Mouse (Mus musculus) intestine, embryonic 14.5 days (tissue): Measurements from ENCODE around the gene Hddc3. TPM values are rescaled to one million over a fixed set of nuclear protein-coding genes. Genes with fewer than 3 reads are reported as not detected.
"Not testable (repeated sequence)": the region's sequence is repeated elsewhere in the genome, so short reads cannot be mapped to it uniquely, and the experiment has no call there.

Experiments
- ATAC-seq: fragments of 200-750 bp; cut with Nextera tagmentation; replicated peaks from 2 replicates; pipeline ENCODE4 v1.8.0; 2017; ENCODE audit warnings: low read depth, moderate number of reproducible peaks, moderate TSS enrichment, moderate library complexity; ENCODE audit not compliant: low FRiP score, low TSS enrichment
- DNase-seq: peaks from one replicate; pipeline ENCODE4 v3.0.0-alpha.2; 2018; ENCODE audit warnings: low spot score
- H3K27ac ChIP-seq: fragments of 300-500 bp; sonication (generic); 2 replicates; pipeline ENCODE4 v1.5.1; 2014; ENCODE audit warnings: low read depth, mild to moderate bottlenecking, control low read depth
- H3K27me3 ChIP-seq: fragments of 300-500 bp; sonication (generic); replicated peaks from 2 replicates; pipeline ENCODE4 v1.6.1; 2014; ENCODE audit warnings: low read length, control low read depth; ENCODE audit not compliant: control insufficient read depth, insufficient read depth
- H3K36me3 ChIP-seq: fragments of 300-500 bp; sonication (generic); 2 replicates; pipeline ENCODE4 v1.6.1; 2014; ENCODE audit warnings: low read length, control low read depth; ENCODE audit not compliant: control insufficient read depth, insufficient read depth
- H3K4me1 ChIP-seq: fragments of 300-500 bp; sonication (generic); replicated peaks from 2 replicates; pipeline ENCODE4 v1.6.1; 2014; ENCODE audit warnings: low read length, control low read depth, mixed read lengths; ENCODE audit not compliant: control insufficient read depth, insufficient read depth
- H3K4me2 ChIP-seq: fragments of 300-500 bp; sonication (generic); 2 replicates; pipeline ENCODE4 v1.6.1; 2014; ENCODE audit warnings: low read length
- H3K4me3 ChIP-seq: fragments of 300-500 bp; sonication (generic); 2 replicates; pipeline ENCODE4 v1.5.1; 2014; ENCODE audit warnings: low read depth, low read length, control low read depth, mixed read lengths
- H3K9ac ChIP-seq: fragments of 300-500 bp; sonication (generic); 2 replicates; pipeline ENCODE4 v1.6.1; 2014; ENCODE audit warnings: mild to moderate bottlenecking, low read length
- H3K9me3 ChIP-seq: fragments of 300-500 bp; sonication (generic); 2 replicates; pipeline ENCODE4 v1.6.1; 2016; ENCODE audit warnings: low read length, control low read depth; ENCODE audit not compliant: control insufficient read depth
- WGBS: fragments of 180-500 bp; shearing (Covaris S2); extraction: QIAGEN DNeasy Blood & Tissue Kit; methylation state at CpG from one replicate; pipeline ENCODE4 v1.1.7; 2014; 5-methylcytosine and 5-hydroxymethylcytosine counted together
- polyA plus RNA-seq: library from polyadenylated mRNA; unstranded; fragments of >200 nt; fragmentation: Nextera tagmentation; extraction: Ambion mirVana; gene quantifications from 2 replicates; pipeline ENCODE4 v1.2.1, GENCODE M21; 2014

Hddc3 gene
- polyA plus RNA-seq, 1 experiment from 2014 or later, result 19.8 TPM

GRCm38 (mm10) chr7:80387033-80387632 lies 44.2 kb downstream of the Hddc3 start:
- Histone ChIP-seq H3K4me2 (peak overlapping the region; percentile 46), H3K9ac (peak overlapping the region; percentile 43), H3K4me1 (no peaks in the 10 kb centered on the region), H3K36me3 (peaks cover 22% of the 10 kb centered on the region), H3K27ac (peak overlapping the region; percentile 35; the same call in 1 of the 2 replicates), H3K4me3 (peak overlapping the region; percentile 16), H3K27me3 (no peaks in the 10 kb centered on the region), H3K9me3 (no peaks in the 10 kb centered on the region)
- DNase-seq (no peak), ATAC-seq (no peak)
- 43% methylated on average over 17 of the region's 17 CpGs for WGBS

GRCm38 (mm10) chr7:80387633-80388543 lies 45.0 kb downstream of the Hddc3 start, which contains the start of gene Fes:
Gene Fes (minus strand): TSS chr7:80387946.
- ATAC-seq, result no peak
- no peaks in the 10 kb centered on the region for H3K27me3 ChIP-seq
- peak within 1 kb of the TSS; percentile 16 for H3K4me3 ChIP-seq
- peak within 1 kb of the TSS; percentile 35; the same call in 1 of the 2 replicates for H3K27ac ChIP-seq
- H3K9ac ChIP-seq, result peak within 1 kb of the TSS; percentile 43
- H3K4me2 ChIP-seq, result peak within 1 kb of the TSS; percentile 46
- DNase-seq, result peak; percentile 72
- WGBS, result 15% methylated on average over 33 of the region's 33 CpGs
- H3K4me1 ChIP-seq, result no peaks in the 10 kb centered on the region
- no peaks in the 10 kb centered on the region for H3K9me3 ChIP-seq
- peaks cover 29% of the 10 kb centered on the region for H3K36me3 ChIP-seq

- no peaks in the 10 kb centered on the region for H3K4me1 ChIP-seq
- no peaks in the 10 kb centered on the region for H3K9me3 ChIP-seq
- no peak overlapping the region for H3K4me3 ChIP-seq
- no peak for DNase-seq
- WGBS, result 92% methylated on average over 15 of the region's 15 CpGs
- no peaks in the 10 kb centered on the region for H3K27me3 ChIP-seq
- no peak for ATAC-seq
- H3K9ac ChIP-seq, result no peak overlapping the region
- H3K36me3 ChIP-seq, result peaks cover 66% of the 10 kb centered on the region
- H3K4me2 ChIP-seq, result no peak overlapping the region
- H3K27ac ChIP-seq, result no peak overlapping the region
Observed at GRCm38 (mm10) chr7:80392119-80392518, 49.2 kb downstream of the Hddc3 start.

GRCm38 (mm10) chr7:80394600-80394999 lies 51.7 kb downstream of the Hddc3 start:
- 0 out of 2 replicates have a peak, but pooled peaks cover 3% of the 10 kb centered on the region for H3K4me1 ChIP-seq
- no peaks in the 10 kb centered on the region for H3K27me3 ChIP-seq
- no peaks in the 10 kb centered on the region for H3K9me3 ChIP-seq
- no peak overlapping the region for H3K27ac ChIP-seq
- H3K36me3 ChIP-seq, result peaks cover 75% of the 10 kb centered on the region
- no peak overlapping the region for H3K9ac ChIP-seq
- DNase-seq (no peak), ATAC-seq (no peak)
- no peak overlapping the region for H3K4me2 ChIP-seq
- no peak overlapping the region for H3K4me3 ChIP-seq
- 90% methylated on average over 4 of the region's 4 CpGs for WGBS

- H3K36me3 ChIP-seq, result peaks cover 60% of the 10 kb centered on the region
- H3K4me3 ChIP-seq, DNase-seq, H3K9me3 ChIP-seq, H3K9ac ChIP-seq, H3K4me2 ChIP-seq, H3K27me3 ChIP-seq, H3K27ac ChIP-seq, ATAC-seq: not testable (repeated sequence)
- peaks cover 17% of the 10 kb centered on the region for H3K4me1 ChIP-seq
- 86% methylated on average over 4 of the region's 4 CpGs for WGBS
Observed at GRCm38 (mm10) chr7:80396427-80396826, 53.5 kb downstream of the Hddc3 start.

GRCm38 (mm10) chr7:80397986-80398385 lies 55.1 kb downstream of the Hddc3 start:
- H3K9ac ChIP-seq, result no peak overlapping the region
- H3K4me2 ChIP-seq, result no peak overlapping the region
- H3K27me3 ChIP-seq, result no peaks in the 10 kb centered on the region
- no peak overlapping the region for H3K27ac ChIP-seq
- no peaks in the 10 kb centered on the region for H3K9me3 ChIP-seq
- H3K4me1 ChIP-seq, result peaks cover 20% of the 10 kb centered on the region
- peaks cover 45% of the 10 kb centered on the region for H3K36me3 ChIP-seq
- no peak overlapping the region for H3K4me3 ChIP-seq
- 92% methylated on average over 9 of the region's 9 CpGs for WGBS
- DNase-seq, result no peak
- ATAC-seq, result no peak

GRCm38 (mm10) chr7:80398654-80399444 lies 55.9 kb downstream of the Hddc3 start:
- DNase-seq, result no peak
- Histone ChIP-seq H3K9me3 (no peaks in the 10 kb centered on the region), H3K36me3 (peaks cover 36% of the 10 kb centered on the region), H3K4me1 (peaks cover 25% of the 10 kb centered on the region), H3K27me3 (no peaks in the 10 kb centered on the region), H3K27ac (no peak overlapping the region), H3K9ac (no peak overlapping the region), H3K4me3 (no peak overlapping the region), H3K4me2 (no peak overlapping the region)
- ATAC-seq, result no peak
- WGBS, result 81% methylated on average over 9 of the region's 9 CpGs

GRCm38 (mm10) chr7:80400099-80400498 lies 57.2 kb downstream of the Hddc3 start:
- ATAC-seq (no peak), DNase-seq (no peak)
- Histone ChIP-seq H3K4me1 (peaks cover 25% of the 10 kb centered on the region), H3K9ac (no peak overlapping the region), H3K36me3 (peaks cover 26% of the 10 kb centered on the region), H3K9me3 (no peaks in the 10 kb centered on the region), H3K27ac (no peak overlapping the region), H3K27me3 (no peaks in the 10 kb centered on the region), H3K4me3 (no peak overlapping the region), H3K4me2 (no peak overlapping the region)
- 57% methylated on average over 5 of the region's 5 CpGs for WGBS
